ENCODE assay signal across 14 mouse cellular contexts in the genomic region with DNA sequence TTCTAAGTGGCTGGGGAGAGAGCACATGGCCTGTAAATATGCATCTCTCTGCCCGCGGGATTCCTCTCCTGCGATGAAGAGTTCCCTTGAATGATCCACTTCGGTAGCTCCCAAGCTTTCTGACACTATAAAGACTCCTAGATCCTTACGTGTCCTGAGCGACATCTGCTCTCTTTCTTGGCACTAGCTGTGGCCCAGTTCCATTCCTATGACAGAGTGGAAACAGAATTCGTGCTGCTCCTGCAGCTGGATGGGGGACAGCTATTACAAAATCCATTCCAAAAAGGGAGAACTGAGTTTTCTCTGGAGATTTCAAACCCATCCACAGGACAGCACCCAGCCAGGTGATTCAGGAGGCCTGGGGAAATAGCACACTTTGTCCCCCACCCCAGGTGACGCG.
"Had no signal": no experiment of that assay in that cellular context is flagged by ENCODE, and none has a peak within 500 bp of the region (broad histone marks: within the 10 kb centered on the region; RNA-seq: fewer than 3 reads in every experiment).

No protein-coding gene starts in this region.

- DNase-seq: kidney, postnatal 10 days; kidney, postnatal 4 days; retina, postnatal 1 day; right cerebral cortex, postnatal 4 days; thymus, adult 2 months; thymus, postnatal 36 days had no signal

- H3K9me3 ChIP-seq: limb, embryonic 13.5 days; liver, embryonic 12.5 days; lung, embryonic 15.5 days; midbrain, embryonic 12.5 days; neural tube, embryonic 13.5 days; stomach, embryonic 15.5 days had no signal

- ATAC-seq: liver, embryonic 12.5 days; midbrain, embryonic 16.5 days had no signal

- H3K4me1 ChIP-seq: liver, embryonic 12.5 days; lung, embryonic 15.5 days; stomach, embryonic 15.5 days had no signal

- H3K9ac ChIP-seq: limb, embryonic 13.5 days; liver, embryonic 12.5 days; lung, embryonic 15.5 days; midbrain, embryonic 12.5 days; neural tube, embryonic 13.5 days; stomach, embryonic 15.5 days had no signal

- H3K36me3 ChIP-seq: limb, embryonic 13.5 days; liver, embryonic 12.5 days; lung, embryonic 15.5 days; midbrain, embryonic 12.5 days; neural tube, embryonic 13.5 days; stomach, embryonic 15.5 days had no signal

- H3K4me2 ChIP-seq: limb, embryonic 13.5 days; liver, embryonic 12.5 days; lung, embryonic 15.5 days; midbrain, embryonic 12.5 days; neural tube, embryonic 13.5 days; stomach, embryonic 15.5 days had no signal

- H3K4me3 ChIP-seq: layer of hippocampus, adult 2 months; limb, embryonic 13.5 days; liver, embryonic 12.5 days; lung, embryonic 15.5 days; midbrain, embryonic 12.5 days; neural tube, embryonic 13.5 days; stomach, embryonic 15.5 days had no signal

- H3K27me3 ChIP-seq: limb, embryonic 13.5 days; liver, embryonic 12.5 days; lung, embryonic 15.5 days; neural tube, embryonic 13.5 days; stomach, embryonic 15.5 days had no signal

- H3K27ac ChIP-seq: layer of hippocampus, adult 2 months; limb, embryonic 13.5 days; liver, embryonic 12.5 days; lung, embryonic 15.5 days; midbrain, embryonic 12.5 days; neural tube, embryonic 13.5 days; stomach, embryonic 15.5 days had no signal
